Mouse (Mus musculus): ENCODE results near the gene Tnrc6c. TPM values are rescaled to one million over a fixed set of nuclear protein-coding genes. Genes with fewer than 3 reads are reported as not detected.
A peak's percentile ranks its signal among the peaks of the same experiment; 100 is the strongest.
"Not testable (repeated sequence)": the region's sequence is repeated elsewhere in the genome, so short reads cannot be mapped to it uniquely, and the experiment has no call there.

The Tnrc6c gene
- total RNA-seq, 1 experiment from 2014 or later = 22.7 TPM

GRCm38 (mm10) chr11:117770407-117770806 is 116.3 kb downstream of the Tnrc6c start:
- DNase-seq = no peak

- no peak for DNase-seq
These were observed 118.3 kb downstream of the Tnrc6c start for GRCm38 (mm10) chr11:117772352-117772751.

GRCm38 (mm10) chr11:117774925-117775324 is 120.8 kb downstream of the Tnrc6c start:
- DNase-seq = no peak

GRCm38 (mm10) chr11:117775540-117775939 is 121.5 kb downstream of the Tnrc6c start:
- DNase-seq = no peak

- peak; percentile 78 for DNase-seq
These were observed 122.2 kb downstream of the Tnrc6c start for GRCm38 (mm10) chr11:117776085-117776792.

GRCm38 (mm10) chr11:117777111-117777510 is 123.0 kb downstream of the Tnrc6c start:
- DNase-seq = no peak

- peak; percentile 60 for DNase-seq
These were observed 123.9 kb downstream of the Tnrc6c start for GRCm38 (mm10) chr11:117778031-117778430.

GRCm38 (mm10) chr11:117778851-117779433 is 124.9 kb downstream of the Tnrc6c start:
- peak; percentile 73 for DNase-seq

GRCm38 (mm10) chr11:117779434-117780198 is 125.5 kb downstream of the Tnrc6c start:
- DNase-seq = peak; percentile 88

GRCm38 (mm10) chr11:117780199-117780515 is 126.1 kb downstream of the Tnrc6c start:
- no peak for DNase-seq

GRCm38 (mm10) chr11:117780582-117781111 is 126.6 kb downstream of the Tnrc6c start:
- DNase-seq = peak; percentile 95

GRCm38 (mm10) chr11:117781199-117781821 is 127.2 kb downstream of the Tnrc6c start:
- DNase-seq = peak; percentile 95

GRCm38 (mm10) chr11:117781993-117782704 is 128.1 kb downstream of the Tnrc6c start, which contains the start of the genes Tmc8 and Tmc6:
TSS of gene Tmc8 (plus strand) at chr11:117782076.
TSS of gene Tmc6 (minus strand) at chr11:117782198.
- DNase-seq = peak; percentile 72

GRCm38 (mm10) chr11:117782705-117783034 is 128.6 kb downstream of the Tnrc6c start:
- DNase-seq = no peak

- peak; percentile 82 for DNase-seq
These were observed 129.0 kb downstream of the Tnrc6c start for GRCm38 (mm10) chr11:117783089-117783488.

GRCm38 (mm10) chr11:117783683-117784309 is 129.7 kb downstream of the Tnrc6c start:
- peak; percentile 49 for DNase-seq

- peak; percentile 80 for DNase-seq
These were observed 132.2 kb downstream of the Tnrc6c start for GRCm38 (mm10) chr11:117786294-117786693.

- DNase-seq = not testable (repeated sequence)
These were observed 134.4 kb downstream of the Tnrc6c start for GRCm38 (mm10) chr11:117788481-117788880.

GRCm38 (mm10) chr11:117790286-117790685 is 136.2 kb downstream of the Tnrc6c start:
- peak; percentile 85 for DNase-seq

GRCm38 (mm10) chr11:117790703-117791440 is 136.8 kb downstream of the Tnrc6c start:
- DNase-seq = no peak

- DNase-seq = no peak
These were observed 137.3 kb downstream of the Tnrc6c start for GRCm38 (mm10) chr11:117791441-117791761.

Data from adrenal gland, postnatal 14 days (tissue).